Mouse (Mus musculus) right cerebral cortex, postnatal 36 days (tissue): ENCODE data around the gene Irak2.

Experiments used
- DNase-seq, 2 experiments: peaks; one replicate each; pipeline ENCODE4 v3.0.0; 2022; ENCODE audit warnings: low spot score in 2 of 2, mixed read lengths in 1 of 2

The Irak2 gene

GRCm38 (mm10) chr6:113639201-113639600 lies 934 bp downstream of the Irak2 start:
- no peak for DNase-seq

GRCm38 (mm10) chr6:113642605-113643004 lies 4.3 kb downstream of the Irak2 start:
- DNase-seq: no peak

- no peak for DNase-seq
Measured at GRCm38 (mm10) chr6:113643021-113643420, 4.8 kb downstream of the Irak2 start.

GRCm38 (mm10) chr6:113643967-113644366 lies 5.7 kb downstream of the Irak2 start:
- no peak for DNase-seq

GRCm38 (mm10) chr6:113644808-113645207 lies 6.5 kb downstream of the Irak2 start:
- DNase-seq: peak in 1 of 2 experiments; percentile 45

- no peak for DNase-seq
Measured at GRCm38 (mm10) chr6:113649346-113650196, 11.3 kb downstream of the Irak2 start.

- no peak for DNase-seq
Measured at GRCm38 (mm10) chr6:113650197-113650640, 12.0 kb downstream of the Irak2 start.

GRCm38 (mm10) chr6:113651626-113652025 lies 13.4 kb downstream of the Irak2 start:
- DNase-seq: no peak

GRCm38 (mm10) chr6:113653551-113653950 lies 15.3 kb downstream of the Irak2 start:
- DNase-seq: no peak

- DNase-seq: no peak
Measured at GRCm38 (mm10) chr6:113654102-113654501, 15.8 kb downstream of the Irak2 start.

GRCm38 (mm10) chr6:113654753-113655397 lies 16.6 kb downstream of the Irak2 start:
- DNase-seq: no peak

GRCm38 (mm10) chr6:113655475-113655874 lies 17.2 kb downstream of the Irak2 start:
- DNase-seq: no peak

GRCm38 (mm10) chr6:113656847-113657246 lies 18.6 kb downstream of the Irak2 start:
- DNase-seq: no peak

GRCm38 (mm10) chr6:113658226-113658625 lies 20.0 kb downstream of the Irak2 start:
- DNase-seq: no peak

GRCm38 (mm10) chr6:113659648-113660491 lies 21.6 kb downstream of the Irak2 start:
- DNase-seq: no peak

GRCm38 (mm10) chr6:113660492-113661352 lies 22.5 kb downstream of the Irak2 start:
- no peak for DNase-seq

GRCm38 (mm10) chr6:113661353-113662241 lies 23.3 kb downstream of the Irak2 start:
- no peak for DNase-seq

GRCm38 (mm10) chr6:113662964-113663700 lies 24.9 kb downstream of the Irak2 start:
- no peak for DNase-seq

GRCm38 (mm10) chr6:113664305-113664704 lies 26.0 kb downstream of the Irak2 start:
- no peak for DNase-seq
